7 mouse cellular contexts compared by ENCODE assay signal in the genomic region with DNA sequence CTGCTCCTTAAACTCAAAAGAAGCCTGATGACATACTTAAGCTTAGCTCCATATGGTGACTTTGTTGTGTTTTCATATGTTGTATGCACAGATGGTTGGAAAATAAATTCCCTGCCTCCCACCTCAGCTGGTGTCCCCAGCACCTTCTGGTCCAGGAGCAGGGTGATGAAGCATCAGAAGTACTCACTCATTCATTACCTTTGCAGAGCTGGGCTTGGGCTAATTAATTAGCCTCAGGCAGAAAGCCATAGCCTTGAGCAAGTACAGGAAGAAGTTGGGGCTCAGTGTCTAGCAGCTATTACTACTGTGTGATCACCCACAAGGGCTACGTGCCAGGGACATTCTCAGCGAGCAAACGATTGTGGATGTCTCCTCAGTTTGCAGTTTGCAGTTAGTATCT. TPM values are rescaled to one million over a fixed set of nuclear protein-coding genes. Genes with fewer than 3 reads are reported as not detected.
DNase-seq lines count a peak whose midpoint lies in the region; ATAC-seq lines count a peak whose summit lies in the region.

No protein-coding gene starts in this region.

- no peaks in the 10 kb centered on the region for H3K27me3 ChIP-seq in hindbrain, embryonic 10.5 days (ENCODE audit: insufficient read depth, poor library complexity, severe bottlenecking)

- DNase-seq in cerebellum, adult 11 months: peak; percentile 46
- peak; percentile 51 for DNase-seq in cerebellum, adult 8-10 months
- no peak for DNase-seq in hindbrain, embryonic 10.5 days (ENCODE audit: low spot score)
- DNase-seq in left cerebral cortex, postnatal 14 days (ENCODE audit: low spot score in 2 of 2): peak; percentile 54 to 73
- DNase-seq in thymus, postnatal 10 days (ENCODE audit: low spot score in 2 of 2): no peak

- H3K36me3 ChIP-seq in hindbrain, embryonic 10.5 days: peaks cover 26% of the 10 kb centered on the region

- H3K27ac ChIP-seq in hindbrain, embryonic 10.5 days: peak overlapping the region; percentile 75

- H3K4me1 ChIP-seq in hindbrain, embryonic 10.5 days (replicated peaks): peaks cover 28% of the 10 kb centered on the region

- no peak overlapping the region for H3K4me3 ChIP-seq in hindbrain, embryonic 10.5 days

- intact Hi-C loops in left cerebral cortex, postnatal 14 days (cut with DNase I): loop anchor here (5.0 to 10.0 kb wide), 2 partner anchors 53 to 120 kb away; no protein-coding TSS in a partner anchor

- H3K9me3 ChIP-seq in hindbrain, embryonic 10.5 days: no peaks in the 10 kb centered on the region

- ATAC-seq in megakaryocyte-erythroid progenitor cell, adult 5-6 weeks (replicated peaks; ENCODE audit: low FRiP score, low TSS enrichment, poor library complexity, severe bottlenecking): no peak
- no peak for ATAC-seq in activated CD4-positive, CD25-positive, alpha-beta regulatory T cell, adult 4 months

- 89% methylated on average over 3 of the region's 3 CpGs for WGBS in hindbrain, embryonic 10.5 days

RNA-seq across cellular contexts. Expression of a gene that starts 18.0 kb away (rescaled TPM):
- polyA plus RNA-seq in hindbrain, embryonic 10.5 days (2016; fragmentation: Nextera tagmentation; extraction: Ambion mirVana): 736 TPM in 2 replicates
- 10 to 100 TPM; 29.7 to 35.2 TPM for total RNA-seq in left cerebral cortex, postnatal 14 days (2021)
- 9,051 and 22,399 TPM in 2 replicates for total RNA-seq in megakaryocyte-erythroid progenitor cell, adult 5-6 weeks (2014; fragmentation: Nextera tagmentation)
- total RNA-seq in megakaryocyte-erythroid progenitor cell, adult 5-6 weeks (2017): 83.4 and 123 TPM in 2 replicates
- polyA plus RNA-seq in activated CD4-positive, CD25-positive, alpha-beta regulatory T cell, adult 4 months (2017; shearing (Covaris generic)): 1,000 to 10,000 TPM in 1 of 2 experiments, 100 to 1,000 TPM in 1; 631 to 1,180 TPM

Comparison
In these comparisons a context has a peak if more than half of its experiments do, and no peak if none do; other contexts are left out.
1. DNase-seq: peak in cerebellum, adult 11 months (single experiment), cerebellum, adult 8-10 months (single experiment) and left cerebral cortex, postnatal 14 days (2 of 2); none in hindbrain, embryonic 10.5 days (single experiment) and thymus, postnatal 10 days (0 of 2).